Mouse (Mus musculus): ENCODE results near the gene Zbtb3.
"Not testable (repeated sequence)": the region's sequence is repeated elsewhere in the genome, so short reads cannot be mapped to it uniquely, and the experiment has no call there.

Zbtb3 gene

DNA sequence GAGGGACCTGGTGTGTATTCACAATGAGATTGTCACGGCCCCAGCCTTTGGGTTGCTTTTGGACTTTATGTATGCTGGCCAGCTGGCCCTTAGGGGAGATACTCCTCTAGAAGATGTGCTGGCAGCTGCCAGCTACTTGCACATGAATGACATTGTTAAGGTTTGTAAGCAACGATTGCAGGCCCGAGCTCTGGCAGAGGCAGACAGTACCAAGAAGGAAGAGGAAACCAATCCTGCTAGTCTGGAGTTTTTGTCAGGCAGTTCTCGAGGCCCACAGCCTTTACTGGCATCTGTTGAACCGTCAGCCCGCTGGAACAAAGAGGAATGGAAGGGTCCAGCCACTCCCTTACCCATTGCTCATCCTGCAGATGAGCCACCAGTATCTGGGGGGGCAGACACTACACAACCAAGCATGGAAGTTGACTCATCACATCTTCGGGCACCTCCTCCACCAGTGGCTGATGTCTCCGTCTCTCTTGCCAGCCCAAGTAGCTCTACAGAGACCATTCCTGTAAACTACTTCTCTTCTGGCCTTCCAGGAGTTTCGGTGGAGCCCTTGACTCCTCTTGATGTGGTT, 937 bp downstream of the Zbtb3 start:
- no peak for DNase-seq (ENCODE audit: extremely low read depth, low read depth, low spot score)

DNA sequence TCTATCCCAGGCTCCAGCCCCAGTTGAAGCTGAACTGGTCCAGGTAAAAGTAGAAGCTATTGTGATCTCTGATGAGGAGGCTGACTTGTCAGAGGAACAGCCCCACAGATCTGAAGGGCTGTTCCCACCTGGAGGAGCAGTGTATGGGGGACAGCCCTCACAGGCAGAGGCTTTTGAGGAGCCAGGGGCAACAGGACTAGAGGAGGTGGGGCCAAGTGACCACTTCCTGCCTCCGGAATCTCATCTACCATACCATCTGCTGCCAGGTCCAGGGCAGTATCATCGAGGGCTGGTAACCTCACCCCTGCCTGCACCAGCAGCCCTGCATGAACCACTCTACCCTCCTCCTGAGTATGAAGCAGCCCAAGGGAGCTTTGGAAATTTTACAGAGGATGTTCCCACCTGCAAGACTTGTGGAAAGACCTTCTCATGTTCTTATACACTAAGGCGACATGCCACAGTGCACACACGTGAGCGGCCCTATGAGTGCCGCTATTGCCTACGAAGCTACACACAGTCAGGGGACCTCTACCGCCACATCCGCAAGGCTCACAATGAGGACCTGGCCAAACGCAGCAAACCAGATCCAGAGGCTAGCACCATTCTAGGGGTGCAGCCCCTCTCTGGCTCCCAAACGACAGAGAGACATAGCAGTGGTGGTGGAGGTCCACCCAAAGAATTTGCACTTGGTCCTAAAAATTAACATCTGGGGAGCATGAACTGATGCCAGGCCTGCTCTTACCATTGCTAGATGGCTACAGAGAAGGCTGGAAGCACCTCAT, 1.7 kb downstream of the Zbtb3 start:
- DNase-seq (ENCODE audit: extremely low read depth, low read depth, low spot score): no peak

DNA sequence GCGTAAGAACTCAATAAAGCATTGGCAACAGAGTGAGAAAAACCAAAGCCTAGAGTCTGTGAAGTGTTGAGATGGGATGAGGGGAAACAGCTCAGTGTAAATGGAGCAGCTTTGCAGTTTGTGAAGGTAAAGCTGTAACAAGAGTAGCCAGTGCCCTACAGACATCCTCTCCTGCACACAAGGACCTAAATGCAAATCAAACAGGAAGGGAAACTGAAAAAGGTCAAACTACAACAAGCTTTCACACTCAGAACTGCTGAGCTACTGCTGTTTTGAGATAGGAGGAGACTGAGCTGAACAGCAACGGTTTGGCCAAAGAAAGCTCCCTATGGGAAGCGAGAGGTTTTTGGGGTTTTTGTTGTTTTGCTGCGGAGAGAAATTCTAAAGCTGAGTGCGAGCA, 4.5 kb downstream of the Zbtb3 start:
- no peak for DNase-seq (ENCODE audit: extremely low read depth, low read depth, low spot score)

DNA sequence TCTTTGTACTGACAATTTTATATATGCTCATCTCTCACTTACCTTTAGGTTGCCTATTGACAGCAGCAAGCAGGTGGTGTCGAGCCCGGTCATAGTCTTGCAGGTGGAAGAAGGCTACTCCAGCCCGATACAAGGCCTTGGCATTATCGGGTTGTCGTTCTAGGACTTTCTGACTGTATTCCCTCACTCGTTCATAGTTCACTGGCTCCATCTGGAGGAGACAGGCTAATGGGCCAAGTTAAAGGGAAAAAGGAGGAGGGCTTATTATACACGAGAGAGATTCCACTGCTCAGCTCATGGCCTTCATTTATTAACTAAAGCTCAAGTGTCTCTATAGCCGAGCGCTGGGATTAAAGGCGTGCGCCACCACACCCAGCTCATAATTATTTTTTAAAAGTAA, 13.5 kb downstream of the Zbtb3 start:
- DNase-seq (ENCODE audit: extremely low read depth, low read depth, low spot score): no peak

DNA sequence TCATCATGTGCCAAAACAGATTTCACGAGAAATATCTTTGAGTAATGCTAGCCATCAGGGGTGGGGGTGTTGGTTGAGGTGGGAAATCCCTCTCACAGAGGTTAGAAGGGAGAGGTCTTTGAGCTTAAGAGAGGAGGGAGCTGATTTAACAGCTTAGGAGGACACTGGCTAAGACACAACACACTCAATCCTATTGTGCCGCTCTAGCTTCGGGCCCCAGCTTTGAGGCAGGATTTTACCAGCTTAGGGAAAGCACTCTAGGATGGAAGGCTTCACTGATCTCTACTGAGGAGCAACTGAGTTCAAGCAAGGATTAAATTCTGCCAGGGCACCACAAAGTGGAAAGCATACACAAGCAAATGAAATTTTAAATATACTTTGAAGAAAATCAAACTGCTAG, 14.6 kb downstream of the Zbtb3 start:
- DNase-seq (ENCODE audit: extremely low read depth, low read depth, low spot score): no peak

DNA sequence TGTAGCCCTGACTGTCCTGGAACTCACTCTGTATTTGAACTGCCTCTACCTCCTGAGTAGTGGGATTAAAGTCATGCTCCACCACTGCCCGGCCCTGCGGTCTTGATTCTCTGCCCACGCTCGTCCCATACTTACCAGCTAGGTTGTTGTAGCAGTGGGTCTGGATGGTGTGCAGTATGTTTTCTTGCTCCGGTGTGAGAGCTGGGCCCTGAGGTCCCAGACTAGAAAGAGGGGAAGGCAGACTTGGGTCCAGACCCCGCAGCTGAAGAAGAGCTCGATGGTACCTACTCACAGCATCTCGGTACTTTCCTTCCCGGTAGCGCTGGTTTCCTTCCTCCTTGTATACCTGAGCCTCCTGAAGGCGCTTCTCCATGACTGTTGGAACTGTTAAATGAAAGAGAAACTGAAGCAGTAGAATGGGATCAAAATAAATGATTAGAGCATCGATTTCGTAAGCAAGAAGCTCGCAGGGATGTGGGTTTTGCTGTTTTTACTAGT, 16.0 kb downstream of the Zbtb3 start:
- no peak for DNase-seq (ENCODE audit: extremely low read depth, low read depth, low spot score)

DNA sequence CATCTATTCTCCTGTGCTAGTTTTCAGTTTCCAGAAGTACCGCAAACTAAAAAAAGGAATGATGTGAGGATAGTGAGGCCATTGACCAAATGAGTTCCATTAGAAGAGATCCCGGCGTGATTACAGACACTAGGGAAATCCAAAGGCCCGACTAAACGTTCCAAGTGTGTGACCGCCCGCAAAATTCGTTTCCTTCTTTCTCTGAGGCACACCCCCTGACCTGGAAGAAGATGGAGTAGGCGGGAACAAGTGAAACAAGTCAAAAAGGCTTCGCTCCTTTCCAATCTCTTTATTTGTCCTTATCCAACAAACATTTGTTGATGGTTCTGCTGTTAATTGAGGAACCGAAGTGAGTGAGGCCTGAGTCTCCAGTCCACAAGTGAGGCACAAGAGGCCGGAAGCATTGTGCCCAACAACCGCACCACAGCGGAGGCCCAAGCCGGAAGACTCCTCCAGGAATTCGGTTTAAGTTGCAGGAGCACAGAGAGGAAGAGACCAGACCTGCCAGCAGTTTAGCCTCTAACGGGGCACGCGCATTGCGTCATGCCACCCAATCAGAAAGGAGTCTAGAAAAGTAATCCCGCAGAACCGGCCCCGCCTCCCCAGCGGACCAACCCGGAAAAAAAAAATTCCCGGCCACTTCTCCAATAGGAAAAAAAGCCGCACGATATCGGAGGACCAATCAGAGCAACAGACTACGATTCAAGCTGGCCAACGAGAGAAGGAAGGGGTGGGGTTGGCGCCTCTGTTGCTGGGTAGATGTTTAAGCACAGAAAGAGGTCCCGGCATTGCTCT, 16.6 kb downstream of the Zbtb3 start, which contains the start of gene Ttc9c:
Gene Ttc9c (minus strand): TSS at position 533 of the 795 bp plus-strand sequence.
- DNase-seq (ENCODE audit: extremely low read depth, low read depth, low spot score): peak; percentile 97

DNA sequence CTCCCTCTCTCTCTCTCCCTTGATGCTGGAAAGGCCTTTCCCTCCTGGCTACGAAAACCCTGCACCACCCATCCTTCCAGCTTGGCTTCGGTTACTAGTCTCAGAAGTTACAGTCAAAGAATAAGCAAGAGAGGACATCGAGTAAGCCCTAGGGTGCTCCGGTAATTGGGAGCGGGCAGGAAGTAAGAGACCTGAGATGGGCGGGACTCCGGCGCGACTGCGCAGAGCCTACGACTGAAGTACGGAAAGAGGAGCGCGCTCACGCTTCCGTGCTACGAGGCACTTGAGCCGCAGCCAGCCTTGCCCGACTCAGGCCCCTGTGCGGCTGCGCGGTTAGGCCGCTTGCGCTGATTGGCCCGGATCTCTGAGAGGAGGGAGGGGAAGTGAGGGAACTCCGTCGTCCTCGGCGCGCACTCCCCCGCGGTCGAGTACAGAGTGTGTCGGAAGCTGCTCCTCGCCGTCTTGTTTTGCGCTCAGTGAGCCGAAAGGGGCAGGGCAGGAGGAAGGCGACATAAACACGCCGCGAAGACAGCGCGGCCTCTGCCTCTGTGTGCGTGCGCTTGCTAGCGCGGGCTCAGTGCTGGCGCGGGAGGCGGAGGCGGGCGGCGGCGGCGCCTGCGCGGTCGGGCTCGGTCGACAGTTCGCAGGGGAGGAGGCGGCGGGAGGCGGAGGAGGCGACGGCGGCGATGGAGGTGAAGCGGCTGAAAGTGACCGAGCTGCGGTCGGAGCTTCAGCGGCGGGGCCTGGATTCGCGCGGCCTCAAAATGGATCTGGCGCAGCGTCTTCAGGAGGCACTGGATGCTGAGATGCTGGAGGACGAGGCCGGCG, 17.5 kb downstream of the Zbtb3 start, which contains the start of gene Hnrnpul2:
Gene Hnrnpul2 (plus strand): TSS at position 415 of the 828 bp plus-strand sequence.
- DNase-seq (ENCODE audit: extremely low read depth, low read depth, low spot score): peak; percentile 88

DNA sequence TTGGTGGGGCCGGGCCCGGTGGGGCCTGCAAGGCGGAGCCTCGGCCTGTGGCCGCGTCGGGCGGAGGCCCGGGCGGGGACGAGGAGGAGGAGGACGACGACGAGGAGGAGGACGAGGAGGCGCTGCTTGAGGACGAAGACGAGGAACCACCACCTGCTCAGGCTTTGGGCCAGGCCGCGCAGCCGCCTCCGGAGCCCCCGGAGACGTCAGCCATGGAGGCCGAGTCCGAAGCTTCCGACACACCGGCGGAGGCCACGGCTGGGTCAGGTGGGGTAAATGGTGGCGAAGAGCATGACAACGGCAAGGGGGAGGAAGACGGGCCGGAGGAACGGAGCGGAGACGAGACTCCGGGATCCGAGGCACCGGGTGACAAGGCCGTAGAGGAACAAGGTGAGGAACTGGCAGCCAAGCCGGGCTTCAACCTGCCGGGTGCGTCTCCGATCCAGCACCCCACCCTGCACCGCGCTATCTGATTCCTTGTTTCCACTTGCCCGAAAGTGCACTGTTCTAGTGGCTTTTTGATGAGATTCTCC, 18.1 kb downstream of the Zbtb3 start:
- DNase-seq (ENCODE audit: extremely low read depth, low read depth, low spot score): no peak

DNA sequence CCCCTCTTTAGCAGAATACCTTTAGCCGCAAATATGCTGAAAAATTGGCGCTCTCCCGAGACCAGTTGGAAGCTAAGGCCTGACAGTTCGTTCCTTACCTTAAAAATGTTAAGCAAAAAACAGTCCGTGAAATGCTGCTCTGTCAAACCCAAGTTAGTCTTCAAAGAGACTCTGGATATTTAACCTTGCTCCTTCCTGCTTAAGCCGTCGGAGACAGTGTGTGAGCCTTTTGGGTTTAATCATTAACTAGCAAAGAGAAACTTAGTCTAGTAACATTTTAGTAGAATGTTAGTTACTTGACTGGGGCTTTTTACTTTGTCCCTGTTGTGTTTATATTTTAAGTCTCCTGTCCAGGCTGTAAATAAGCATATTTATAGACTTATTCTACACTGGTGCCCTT, 18.8 kb downstream of the Zbtb3 start:
- DNase-seq (ENCODE audit: extremely low read depth, low read depth, low spot score): no peak

DNA sequence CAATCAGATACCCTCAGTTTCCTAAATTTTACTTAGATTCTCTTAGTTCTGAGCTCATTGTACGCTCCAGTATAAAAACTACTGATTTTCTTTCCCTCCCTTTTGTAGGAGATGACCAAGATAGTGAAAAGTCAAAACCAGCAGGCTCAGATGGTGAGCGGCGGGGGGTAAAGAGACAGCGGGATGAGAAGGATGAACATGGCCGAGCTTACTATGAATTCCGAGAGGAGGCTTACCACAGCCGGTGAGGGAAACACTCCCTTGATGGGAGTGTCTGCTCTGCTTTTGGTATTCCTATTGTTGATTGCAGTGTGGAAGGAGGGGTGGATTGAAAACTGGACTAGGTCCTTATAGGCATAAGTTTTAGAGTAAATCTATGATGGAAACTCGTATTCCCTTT, 20.3 kb downstream of the Zbtb3 start:
- no peak for DNase-seq (ENCODE audit: extremely low read depth, low read depth, low spot score)

DNA sequence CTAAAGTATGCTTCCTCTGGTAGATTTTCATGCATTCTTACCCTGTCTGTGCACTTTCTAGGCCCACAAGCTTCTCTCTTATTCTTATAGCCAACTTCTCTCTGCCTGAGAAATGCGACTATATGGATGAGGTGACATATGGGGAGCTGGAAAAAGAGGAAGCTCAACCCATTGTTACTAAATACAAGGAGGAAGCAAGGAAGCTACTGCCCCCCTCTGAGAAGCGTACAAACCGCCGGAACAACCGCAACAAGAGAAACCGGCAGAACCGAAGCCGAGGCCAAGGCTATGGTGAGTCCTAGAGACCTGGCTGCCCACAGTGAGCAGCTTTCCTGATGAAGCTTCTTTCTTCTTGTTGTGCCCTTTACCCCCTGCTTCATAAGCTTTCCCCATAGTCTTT, 27.3 kb downstream of the Zbtb3 start, which contains the start of gene AC129217.1:
Gene AC129217.1 (plus strand): TSS at position 114 of the 400 bp plus-strand sequence.
- no peak for DNase-seq (ENCODE audit: extremely low read depth, low read depth, low spot score)

DNA sequence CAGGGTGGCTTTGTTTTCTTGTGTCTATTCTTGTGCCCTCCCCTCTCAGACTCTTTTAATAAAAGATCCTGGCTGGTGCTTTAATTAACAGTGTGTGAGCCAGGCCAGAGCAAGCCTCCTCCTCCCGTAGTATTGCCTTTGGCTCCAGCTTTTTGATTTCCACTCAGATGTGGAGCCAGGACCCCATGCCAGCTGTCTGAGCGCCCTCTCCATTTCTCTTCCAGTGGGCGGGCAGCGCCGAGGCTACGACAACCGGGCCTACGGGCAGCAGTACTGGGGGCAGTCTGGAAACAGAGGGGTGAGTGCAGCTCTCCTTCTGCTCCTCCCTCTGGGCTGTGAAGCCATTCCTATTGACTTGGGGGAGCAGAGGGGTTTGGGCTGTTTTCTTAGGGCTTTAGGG, 28.3 kb downstream of the Zbtb3 start:
- no peak for DNase-seq (ENCODE audit: extremely low read depth, low read depth, low spot score)

DNA sequence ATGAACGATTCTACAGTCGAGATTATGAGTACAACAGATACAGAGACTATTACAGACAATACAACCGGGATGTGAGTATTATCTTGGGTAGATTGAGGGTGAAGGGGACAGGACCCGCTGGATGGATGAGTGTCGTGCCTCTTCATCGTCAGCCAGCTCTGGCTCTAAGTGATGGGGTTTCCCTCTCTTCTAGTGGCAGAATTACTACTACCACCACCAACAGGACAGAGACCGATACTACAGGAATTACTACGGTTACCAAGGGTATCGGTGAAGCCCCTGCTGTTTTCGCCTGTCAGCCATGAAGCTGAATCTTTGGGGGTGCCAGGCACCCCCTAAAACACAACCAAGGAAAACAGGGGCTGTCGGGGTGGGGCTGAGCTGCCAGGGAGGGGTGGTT, 28.9 kb downstream of the Zbtb3 start:
- DNase-seq (ENCODE audit: extremely low read depth, low read depth, low spot score): no peak

DNA sequence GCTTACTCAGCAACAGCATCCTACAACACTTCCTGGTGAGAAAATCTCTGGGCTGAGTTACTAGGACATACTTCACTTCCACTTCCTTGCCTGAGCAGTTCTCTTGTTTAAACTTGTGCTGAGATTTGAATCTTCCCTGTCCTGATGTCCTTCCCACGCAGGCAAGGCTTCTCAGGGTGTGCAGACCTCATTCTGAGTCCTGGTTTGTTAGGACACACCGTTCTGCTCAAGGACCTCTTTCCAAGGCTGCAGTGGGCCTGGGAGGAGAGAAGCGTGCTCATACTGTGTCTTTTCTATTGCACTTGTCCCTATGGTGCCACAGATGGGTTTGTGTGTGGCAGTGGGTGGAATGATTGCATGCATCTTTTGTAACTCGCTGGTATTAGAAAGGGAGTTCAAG, 30.6 kb downstream of the Zbtb3 start:
- no peak for DNase-seq (ENCODE audit: extremely low read depth, low read depth, low spot score)

DNA sequence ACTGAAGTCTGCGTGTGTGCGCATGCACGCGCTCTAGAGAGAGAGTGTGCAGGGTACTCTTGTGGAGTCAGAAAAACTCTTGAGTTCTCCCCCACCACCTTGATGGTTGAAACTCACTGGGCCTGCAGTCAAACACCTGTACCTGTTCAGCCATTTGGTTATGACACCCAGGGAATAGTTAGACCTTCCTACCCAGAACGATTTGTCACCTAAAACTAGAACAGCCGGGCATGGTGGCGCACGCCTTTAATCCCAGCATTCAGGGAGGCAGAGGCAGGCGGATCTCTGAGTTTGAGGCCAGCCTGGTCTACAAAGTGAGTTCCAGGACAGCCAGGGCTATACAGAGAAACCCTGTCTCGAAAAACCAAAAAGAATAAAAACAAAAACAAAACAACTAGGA, 34.0 kb downstream of the Zbtb3 start:
- DNase-seq (ENCODE audit: extremely low read depth, low read depth, low spot score): not testable (repeated sequence)

DNA sequence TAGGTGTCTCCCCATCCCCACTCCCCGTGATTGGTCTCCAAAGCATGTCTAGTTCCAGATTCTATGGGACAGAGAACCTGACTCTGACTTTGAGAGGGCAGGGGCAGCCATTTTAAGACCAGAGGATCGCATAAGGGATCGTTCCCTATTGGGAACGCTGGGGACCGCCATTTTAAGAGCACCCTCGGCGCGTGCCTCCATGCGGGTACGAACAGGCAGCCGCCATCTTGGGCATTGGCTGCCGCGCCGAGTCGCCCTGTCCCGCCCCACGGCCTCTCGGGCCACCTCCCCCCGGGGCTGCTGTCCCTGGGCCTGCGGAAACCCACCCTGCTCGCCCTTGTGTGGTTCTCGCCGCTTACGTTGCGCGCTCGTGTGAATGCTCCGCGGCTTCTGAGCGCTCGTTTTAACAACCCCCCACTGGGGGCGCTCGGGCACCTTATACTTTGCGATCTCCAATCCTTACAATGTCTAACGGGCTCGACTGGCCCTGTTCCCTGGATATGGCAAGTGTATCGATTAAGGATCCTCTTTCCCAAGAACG, 35.0 kb downstream of the Zbtb3 start, which contains the start of gene Bscl2:
Gene Bscl2 (plus strand): TSS at position 217 of the 541 bp plus-strand sequence.
- DNase-seq (ENCODE audit: extremely low read depth, low read depth, low spot score): no peak

DNA sequence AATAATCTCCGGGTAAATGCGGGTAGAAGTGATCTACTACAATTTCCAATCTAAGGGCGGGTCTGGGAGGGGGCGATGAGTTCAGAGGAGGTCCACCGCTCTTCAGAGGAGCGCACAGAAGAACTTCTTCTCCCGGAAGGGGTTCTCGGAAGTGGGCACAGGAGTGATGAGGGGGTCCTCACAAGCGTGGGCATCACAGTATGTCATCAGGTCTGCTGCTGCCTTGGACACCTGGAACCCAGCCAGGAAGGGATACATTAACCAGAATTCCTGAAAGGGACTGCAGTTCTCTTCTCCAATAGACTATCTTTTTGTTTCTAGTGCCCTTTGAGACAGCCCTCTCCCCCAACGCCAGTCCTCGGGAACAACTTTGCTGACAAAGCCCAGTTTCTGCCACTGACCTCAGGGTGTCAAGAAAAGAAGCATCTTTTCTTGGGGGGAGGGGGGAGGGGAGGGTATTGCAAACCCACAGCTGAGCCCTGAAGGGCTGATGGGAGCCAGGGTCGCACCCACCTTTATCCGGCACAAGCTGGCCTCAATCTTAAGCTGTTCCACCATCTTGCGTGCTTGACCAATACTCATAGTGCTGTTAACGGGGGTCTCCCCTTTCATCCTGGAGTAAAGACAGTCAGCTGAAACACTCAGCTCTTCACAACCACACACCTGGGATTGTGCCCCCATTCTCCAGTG, 35.8 kb downstream of the Zbtb3 start:
- DNase-seq (ENCODE audit: extremely low read depth, low read depth, low spot score): no peak

DNA sequence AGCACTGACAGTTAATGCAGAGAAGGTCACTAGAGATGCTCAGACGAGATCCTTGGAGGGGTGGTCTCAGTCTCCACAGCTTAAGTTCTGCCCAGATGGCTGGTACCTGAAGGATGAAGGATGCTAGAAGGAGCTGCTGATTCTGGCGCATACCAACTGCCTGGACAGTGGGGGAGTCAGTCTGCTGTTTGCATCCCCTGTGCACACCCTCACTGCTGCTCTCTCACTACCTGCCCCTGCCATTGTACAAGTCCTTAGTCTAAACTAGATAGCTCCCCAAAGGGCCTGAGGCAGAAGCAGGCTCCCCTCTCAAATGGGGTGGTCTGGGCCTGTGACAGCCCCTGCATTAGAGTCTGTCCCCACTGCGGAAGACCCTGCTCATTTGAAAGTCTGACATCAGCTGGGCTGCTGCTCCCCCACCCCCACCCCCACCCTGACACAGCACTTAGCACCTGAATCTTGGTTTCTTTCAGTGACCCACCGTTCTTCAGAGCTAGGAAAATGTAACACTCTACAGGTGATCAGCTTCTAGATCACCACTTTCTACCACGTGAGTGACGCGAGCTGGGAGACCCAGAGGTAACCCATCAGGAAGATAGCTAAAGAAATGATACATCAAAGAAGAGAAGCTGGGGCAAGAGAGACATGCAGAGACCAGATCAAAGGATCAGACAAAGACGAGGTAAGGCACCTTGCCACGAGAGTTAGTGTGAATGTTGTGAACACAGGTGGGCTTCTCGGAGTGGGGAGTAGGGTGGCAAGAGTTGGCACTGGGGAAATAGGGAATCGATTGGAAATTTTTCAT, 37.0 kb downstream of the Zbtb3 start, which contains the start of gene Gng3:
Gene Gng3 (minus strand): TSS at position 92 of the 805 bp plus-strand sequence.
- no peak for DNase-seq (ENCODE audit: extremely low read depth, low read depth, low spot score)
